Mouse (Mus musculus) urinary bladder, postnatal 36 days (tissue): ENCODE measurements around the gene Tuba4a.

Experiments
- DNase-seq, 2 experiments: peaks; one replicate each; pipeline ENCODE4 v3.0.0; 2022; ENCODE audit warnings: low spot score in 2 of 2, mixed read lengths in 1 of 2

The Tuba4a gene

DNA sequence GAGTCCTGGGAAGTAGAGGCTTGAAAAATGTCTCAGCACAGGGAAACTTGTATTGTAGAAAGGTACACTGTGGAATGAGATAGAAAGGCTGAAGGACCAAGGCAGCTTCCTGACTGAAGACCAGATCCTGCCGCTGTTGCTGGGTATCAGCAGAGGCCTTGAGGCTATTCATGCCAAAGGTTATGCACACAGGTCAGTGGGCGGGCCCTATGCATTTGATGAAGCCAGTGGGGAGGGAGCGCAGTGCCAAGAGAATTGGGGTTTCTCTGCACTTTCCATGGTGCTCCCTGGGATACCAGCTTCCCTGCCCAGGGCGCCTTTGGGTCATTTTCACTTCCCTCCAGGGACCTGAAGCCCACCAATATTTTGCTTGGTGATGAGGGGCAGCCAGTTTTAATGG lies 7.1 kb downstream of the Tuba4a start:
- DNase-seq, result no peak

DNA sequence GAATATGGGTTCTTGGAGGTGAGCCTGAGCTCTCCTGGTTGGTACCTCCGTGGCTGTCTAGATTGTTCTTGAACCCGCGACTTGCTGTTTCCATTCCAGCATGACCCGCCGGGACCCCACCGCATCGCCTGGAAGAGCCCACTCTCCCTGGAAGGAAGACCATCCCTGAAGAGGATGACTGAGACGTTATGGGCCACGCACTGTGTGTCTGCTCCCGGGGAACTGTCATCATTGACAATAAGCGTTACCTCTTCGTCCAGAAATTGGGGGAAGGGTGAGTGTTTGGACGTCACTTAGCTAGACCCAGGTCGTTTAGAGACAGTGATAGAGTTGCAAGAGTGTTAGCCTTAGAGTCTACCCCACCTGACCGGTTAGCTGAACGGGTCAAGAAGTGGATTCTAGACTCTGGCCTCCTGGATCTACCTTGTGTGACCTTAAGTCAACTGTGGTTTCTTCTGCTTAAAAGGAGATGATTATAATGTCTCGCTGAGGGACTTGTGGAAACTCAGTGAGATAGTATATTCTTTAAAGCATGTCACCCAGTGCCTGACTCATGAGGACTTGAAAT lies 8.4 kb downstream of the Tuba4a start:
- DNase-seq, result no peak

DNA sequence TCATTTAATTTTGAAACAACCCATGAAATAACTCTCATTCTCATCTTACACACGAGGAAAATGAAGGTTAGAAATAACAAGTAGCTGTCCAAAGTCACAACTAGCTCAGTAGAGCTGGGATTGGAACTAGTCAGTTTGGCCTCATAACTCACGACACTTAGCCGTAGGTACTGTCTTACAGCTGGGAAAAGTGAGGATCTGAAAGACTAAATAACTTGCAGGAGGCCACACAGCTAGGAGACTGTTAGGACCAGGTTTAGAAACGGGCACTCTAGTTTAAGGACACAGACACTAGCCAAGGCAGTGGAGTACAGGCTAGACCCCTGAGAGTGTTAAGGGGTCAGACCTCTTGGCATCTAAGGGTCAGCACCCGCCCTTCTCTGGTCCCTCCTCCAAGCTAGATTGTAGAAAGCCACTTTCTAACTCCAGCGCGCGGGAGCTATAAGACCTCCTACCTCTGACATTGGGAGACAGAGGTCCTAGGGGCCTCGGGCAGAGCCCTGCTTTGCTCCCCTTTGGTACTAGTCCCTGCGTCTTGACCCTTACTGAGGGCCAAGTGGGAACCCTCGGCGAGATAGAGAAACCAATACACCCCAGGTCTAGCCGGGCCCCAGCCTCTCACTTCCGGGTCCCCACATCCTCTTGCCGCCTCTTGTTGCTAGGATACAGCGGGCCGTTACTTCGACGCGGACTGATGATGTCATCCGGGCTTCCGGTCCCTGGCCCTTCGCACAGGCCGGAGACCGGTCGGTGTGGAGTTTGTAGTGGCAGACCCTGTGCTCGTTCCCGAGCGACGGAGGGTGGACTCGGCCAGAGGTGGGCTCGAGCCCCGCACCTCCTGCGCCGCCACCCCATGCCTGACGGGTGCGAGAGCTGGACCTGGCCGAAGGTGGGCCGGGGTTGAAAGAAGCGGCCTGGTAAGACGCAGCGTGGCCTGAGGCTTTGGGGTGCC lies 9.3 kb downstream of the Tuba4a start, which contains the start of the genes Glb1l and Stk16:
TSS of gene Glb1l (minus strand) at position 678 of the 952 bp plus-strand sequence.
TSS of gene Stk16 (plus strand) at position 703 of the 952 bp plus-strand sequence.
- peak; percentile 95 to 97 for DNase-seq

DNA sequence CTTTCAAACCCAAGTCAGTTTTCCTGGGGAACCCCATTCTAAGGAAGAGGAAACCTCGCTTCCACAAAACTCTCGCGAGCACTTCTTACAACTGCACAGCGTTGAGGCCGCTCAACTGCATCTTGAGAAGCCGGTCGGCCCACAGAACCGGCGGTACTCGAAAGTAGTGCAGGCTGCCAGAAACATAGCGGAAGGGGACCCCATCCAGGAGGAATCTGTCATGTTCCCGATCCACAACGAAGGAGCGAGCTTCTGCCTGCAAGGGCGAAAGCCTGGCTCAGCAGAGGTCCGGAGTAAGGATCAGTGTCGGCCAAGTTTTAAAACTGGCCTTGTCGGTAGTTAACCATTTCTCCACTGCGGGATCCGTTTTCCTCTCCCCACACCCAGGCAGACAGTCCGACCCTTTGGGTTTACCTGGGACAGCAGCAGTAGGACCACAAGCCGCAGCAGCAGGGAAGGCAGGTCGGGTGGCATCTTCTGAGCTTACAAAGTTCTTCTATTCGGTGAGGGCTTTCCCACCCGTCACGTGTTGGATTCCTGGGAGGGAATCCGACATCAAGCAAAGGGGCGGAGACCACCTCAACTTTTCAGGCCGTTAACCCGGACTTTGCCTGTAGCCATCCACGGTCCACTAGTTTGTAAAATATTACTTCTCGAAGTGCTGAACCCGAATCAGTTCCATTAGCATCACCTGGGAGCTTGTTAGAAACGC lies 10.5 kb downstream of the Tuba4a start:
- peak; percentile 38 to 41 for DNase-seq

DNA sequence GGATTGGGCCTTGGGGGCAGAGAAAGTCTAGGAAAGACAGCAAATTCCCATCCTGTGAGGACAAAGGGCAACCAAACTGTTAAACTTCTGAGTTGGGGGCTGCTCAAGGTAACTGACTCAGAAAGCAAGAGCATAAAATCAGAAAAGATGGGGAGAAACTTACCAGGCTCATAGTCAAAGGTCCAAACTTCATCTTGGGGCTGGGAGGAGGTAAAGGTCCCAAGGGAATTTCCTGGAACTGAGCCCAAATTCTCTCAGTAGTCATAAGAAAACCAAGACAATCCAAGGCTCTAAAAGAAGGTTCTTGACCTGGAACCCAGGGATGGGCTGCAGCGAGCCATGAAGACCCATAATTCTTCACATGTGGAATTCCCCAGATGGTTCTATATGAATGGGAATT lies 18.4 kb downstream of the Tuba4a start:
- DNase-seq, result no peak

DNA sequence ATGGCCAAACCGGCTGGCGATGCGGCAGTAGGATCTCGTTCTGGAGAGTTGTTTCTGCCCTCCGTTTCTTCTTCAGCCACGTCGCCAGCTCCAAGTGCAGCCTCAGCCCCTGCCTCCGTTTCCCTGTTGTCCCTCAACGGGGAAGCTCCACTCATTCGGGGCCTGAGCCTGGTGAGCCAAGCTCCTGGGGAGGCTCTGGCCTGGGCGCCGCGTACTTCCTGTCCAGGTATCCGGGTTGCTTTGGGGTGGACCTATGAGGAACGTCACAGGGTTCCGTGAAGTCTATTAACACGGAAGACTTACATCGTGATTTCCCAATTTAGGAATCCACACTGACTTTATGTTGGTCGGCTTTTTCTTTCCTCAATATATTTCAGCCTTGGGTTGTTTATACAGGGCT lies 27.2 kb downstream of the Tuba4a start:
- DNase-seq, result peak; percentile 19 to 54

DNA sequence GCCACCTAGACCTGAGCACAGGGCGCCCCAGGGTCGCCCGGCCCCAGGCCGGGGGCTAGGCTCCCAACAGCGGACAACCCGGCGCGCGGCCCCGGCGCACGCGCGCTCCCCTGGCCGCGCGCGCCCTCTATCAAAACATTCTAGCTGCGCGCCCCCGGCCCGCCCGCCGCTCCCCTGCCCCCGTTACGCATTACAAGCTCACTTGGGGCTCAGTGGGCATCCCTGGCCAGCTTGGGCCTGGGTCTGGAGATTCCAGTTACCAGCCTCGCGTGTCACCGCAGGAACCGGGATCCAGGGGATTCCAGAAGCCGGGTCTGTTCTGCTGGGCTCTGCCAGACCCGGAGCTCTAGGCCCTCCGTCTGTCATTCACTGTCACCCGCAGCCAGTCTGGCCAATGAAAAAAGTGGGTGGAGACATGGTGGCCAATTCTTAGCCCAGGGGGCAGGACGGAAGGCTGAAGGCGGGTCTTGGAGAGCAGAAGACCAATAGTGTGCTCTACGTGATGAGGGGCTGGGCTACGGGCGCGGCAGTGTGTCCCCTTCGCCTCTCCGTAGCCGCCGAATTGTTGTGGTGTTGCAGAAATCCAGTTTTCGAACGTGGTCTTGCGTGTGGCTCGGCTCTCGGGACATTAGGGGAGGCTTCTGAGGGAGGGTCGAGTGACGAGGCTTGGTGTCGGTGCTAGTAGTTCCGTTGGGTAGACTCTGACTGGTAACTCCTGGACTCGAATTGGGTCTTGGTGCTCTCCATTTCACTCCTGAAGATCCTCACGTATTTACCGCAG lies 27.9 kb downstream of the Tuba4a start, which contains the start of the genes Ankzf1 and Atg9a:
TSS of gene Ankzf1 (plus strand) at position 530 of the 781 bp plus-strand sequence.
TSS of gene Atg9a (minus strand) at position 575 of the 781 bp plus-strand sequence.
- DNase-seq, result peak; percentile 91 to 96

DNA sequence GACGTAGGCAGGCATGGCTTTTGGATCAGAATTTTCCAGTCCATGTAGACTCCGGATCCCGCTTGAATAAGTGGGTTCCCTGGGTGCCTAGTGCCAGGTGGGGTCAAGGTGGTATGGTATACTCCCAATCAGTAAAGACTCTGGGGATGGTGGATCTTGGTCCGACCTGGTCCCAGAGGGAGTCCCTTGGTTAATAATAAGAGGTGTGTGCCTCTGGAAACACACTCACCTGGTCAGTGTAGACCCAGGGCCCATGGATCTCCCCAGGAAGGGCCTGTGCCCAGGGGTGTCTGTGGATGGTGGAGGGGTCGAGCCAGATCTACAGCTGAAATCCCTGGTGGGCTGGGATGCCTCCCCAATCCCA lies 28.4 kb downstream of the Tuba4a start:
- no peak for DNase-seq

DNA sequence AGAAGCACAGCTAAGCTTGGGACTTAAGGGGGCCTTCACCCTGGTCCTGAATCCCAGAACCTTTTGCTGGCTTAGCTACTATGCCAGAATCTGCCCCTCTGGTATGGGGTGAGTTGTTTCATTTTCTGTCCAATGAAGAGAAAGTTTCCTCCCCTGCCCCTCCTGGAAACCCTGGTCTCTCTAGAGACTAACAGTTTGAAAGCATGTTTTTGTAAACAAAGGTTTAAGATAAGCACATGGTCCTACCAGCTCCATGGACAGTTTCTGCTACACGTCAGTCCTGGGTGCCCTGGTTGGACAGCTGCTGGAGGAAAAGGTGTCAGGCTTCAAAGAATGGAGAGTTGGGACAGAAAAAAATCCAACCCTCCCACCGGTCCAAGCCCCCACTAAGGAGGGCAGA lies 29.1 kb downstream of the Tuba4a start:
- no peak for DNase-seq

DNA sequence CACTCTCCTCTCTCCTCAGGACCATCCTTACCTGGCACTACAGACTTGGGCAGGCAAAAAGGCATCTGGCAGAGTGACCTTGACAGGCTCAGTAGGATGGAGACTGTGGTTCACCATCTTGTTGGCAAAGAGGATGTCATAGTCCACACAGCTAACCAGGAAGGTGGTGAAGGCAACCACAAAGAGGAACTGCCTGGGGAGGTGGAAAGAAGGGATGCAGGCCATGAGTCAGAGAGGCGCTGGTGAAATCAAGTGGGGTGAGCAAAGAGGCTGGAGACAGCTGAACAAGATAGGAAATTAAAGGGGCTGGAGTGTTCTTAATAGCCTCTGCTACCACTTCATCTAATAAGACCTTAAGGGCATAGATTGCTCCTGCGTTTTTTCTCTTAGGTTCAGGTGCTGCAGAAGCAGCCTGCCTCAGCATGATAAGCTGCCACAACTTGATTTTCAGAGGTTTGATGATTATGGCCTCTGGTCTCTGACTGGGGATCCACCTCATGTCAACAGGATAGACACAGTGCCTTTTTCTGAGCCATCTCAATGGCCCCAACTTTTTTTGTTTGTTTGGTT lies 31.7 kb downstream of the Tuba4a start:
- DNase-seq, result no peak

DNA sequence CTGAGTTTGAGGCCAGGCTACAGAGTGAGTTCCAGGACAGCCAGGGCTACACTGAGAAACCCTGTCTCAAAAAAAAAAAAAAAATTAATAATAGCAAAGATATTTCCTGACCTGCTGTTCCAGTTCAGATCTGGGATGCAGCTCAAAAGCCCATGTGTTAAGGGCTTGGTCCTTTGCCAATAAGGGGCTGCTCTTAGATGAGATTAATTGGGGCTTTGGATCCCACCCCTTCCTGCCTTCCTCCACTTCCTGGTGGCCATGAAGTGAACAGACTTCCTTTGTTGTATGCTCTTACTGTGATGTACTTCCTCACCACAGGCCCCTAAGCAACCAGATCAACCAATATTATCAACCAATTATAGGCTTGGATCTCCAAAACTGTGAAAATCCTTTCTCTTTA lies 32.5 kb downstream of the Tuba4a start:
- no peak for DNase-seq

DNA sequence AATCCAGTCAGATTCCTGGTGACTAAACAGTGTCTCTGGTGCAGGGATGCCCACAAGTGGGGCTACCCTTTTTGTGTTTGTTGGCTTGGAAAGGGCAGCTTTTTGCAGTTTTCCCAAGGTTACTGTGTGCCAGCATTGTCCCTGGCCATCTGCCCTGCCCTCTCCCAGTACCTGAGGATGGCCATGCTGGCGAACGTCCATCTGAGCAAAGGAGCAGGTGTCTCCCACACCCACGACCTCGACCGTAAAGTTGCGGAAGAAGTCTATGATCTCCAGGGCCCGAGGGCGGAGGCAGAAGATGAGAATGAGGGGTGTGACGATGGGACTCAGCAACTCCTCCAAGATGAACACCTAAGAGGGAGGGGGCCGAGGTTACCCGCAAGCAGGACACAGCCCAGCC lies 34.2 kb downstream of the Tuba4a start:
- DNase-seq, result no peak

DNA sequence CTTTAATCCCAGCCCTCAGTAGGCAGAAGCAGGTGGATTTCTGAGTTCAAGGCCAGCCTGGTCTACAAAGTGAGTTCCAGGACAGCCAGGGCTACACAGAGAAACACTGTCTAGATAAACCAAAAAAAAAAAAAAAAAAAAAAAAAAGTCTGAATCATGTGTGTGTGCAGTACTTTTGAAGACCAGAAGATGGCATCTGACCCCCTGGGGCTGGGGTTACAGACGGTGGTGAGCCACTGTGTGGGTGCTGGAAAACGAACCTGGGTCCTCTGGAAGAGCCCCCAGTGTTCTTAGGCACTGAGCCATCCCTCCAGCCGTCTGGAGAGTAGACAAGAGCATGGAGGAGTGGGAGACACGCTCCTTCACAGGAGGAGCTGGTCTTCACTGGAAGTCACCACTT lies 37.5 kb downstream of the Tuba4a start:
- DNase-seq, result no peak

DNA sequence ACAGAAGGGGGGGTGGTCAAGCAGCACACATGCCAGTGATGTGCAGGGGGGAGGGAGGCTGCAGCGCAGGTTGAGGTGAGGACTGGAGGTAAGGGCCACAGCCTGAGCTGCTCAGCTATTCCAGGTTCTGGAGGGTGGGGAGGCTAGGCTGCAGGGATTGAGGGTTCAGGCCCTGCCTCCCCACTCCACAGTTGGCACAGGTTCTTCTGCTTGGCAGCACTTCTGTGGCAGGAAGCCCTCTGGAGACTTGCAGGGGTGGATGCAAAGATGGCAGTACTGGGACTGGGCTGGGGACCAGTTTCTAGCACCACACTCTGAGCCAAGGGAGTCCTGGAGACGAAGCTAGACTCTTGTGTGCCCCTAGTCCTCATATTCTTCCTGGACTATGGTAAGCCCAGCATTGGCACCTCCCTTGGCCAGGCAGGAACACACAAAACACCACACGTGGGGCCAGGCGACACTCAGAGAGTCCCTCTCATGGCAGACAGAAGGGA lies 38.2 kb downstream of the Tuba4a start:
- DNase-seq, result no peak

DNA sequence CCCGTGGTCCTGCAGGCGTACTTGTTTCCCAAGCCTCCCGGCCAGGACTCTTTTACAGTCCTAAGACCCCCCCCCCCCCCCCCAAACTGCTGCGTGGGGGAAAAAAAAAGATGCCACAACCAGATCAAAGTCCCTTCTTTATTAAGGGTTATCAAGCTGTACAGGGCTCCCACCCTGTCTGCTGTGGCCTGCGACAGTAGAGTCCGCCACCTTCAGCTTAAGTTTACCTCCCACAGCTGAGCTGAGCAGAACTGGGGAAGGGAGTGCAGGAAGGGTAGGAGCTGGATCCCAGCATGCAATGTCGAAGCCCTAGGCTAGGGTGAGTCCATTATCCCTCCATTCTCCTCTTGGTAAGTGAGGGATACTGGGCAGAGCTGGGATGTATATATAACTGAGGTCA lies 38.9 kb downstream of the Tuba4a start:
- DNase-seq, result no peak

DNA sequence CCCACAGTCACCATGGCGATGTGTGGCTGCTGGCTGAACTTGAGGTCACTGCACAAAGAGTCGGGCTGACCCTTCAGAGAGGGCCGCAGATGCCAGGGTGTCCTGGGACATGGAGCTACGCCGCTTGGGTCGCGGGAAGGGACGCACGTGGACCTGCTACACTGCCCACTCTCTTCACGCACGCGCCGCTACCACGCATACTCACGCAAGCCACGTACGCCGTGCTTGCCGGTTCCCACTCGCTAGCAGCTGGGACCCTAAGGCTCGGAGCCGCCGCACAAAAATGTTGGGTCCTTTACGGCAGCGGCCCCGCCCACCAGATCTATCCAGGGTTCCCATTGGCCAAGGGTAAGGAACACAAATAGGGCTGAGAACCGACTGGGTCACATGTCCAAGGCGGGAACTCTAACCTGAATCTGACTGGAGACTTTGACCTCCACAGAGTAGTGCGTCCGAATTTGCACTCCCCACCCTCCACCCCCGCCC lies 39.5 kb downstream of the Tuba4a start, which contains the start of gene Abcb6:
TSS of gene Abcb6 (minus strand) at position 288 of the 486 bp plus-strand sequence.
- DNase-seq, result peak; percentile 75 to 88

DNA sequence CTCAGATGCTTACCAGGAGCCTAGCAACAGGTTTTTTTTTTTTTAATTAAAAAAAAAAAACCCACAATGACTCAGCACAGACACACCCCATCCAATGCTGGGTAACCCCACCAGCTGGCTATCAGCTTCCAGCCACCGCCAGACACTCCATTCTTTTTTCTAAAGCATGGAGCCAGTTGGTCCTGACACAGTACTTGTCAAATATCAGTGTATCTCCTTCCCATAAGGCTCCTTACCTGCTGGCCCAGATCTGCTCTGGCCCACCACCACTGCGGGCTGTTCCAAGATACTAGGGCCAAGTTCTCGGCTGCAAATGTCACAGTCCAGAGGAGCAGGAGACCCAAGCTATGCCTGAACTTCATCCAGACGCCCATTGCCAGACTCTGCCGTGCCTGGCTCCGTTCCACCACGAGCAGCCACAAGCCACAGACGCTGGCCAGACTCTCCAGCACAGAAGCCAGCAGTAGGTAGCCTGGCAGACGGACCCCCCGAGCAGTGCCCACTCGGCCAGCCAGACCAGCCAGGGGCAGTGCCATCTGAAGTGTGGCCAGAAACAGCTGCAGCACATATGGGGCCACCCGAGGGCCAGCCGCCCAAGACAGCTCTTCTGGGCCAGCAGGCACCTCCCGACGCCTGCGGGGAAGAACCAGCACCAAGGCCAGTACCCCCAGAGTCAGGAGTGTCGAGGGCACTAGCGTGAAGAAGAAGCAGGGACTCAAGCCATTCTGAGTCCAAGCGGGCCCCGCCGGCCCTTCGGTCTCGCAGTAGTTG lies 40.1 kb downstream of the Tuba4a start:
- peak in 1 of 2 experiments; percentile 35 for DNase-seq

DNA sequence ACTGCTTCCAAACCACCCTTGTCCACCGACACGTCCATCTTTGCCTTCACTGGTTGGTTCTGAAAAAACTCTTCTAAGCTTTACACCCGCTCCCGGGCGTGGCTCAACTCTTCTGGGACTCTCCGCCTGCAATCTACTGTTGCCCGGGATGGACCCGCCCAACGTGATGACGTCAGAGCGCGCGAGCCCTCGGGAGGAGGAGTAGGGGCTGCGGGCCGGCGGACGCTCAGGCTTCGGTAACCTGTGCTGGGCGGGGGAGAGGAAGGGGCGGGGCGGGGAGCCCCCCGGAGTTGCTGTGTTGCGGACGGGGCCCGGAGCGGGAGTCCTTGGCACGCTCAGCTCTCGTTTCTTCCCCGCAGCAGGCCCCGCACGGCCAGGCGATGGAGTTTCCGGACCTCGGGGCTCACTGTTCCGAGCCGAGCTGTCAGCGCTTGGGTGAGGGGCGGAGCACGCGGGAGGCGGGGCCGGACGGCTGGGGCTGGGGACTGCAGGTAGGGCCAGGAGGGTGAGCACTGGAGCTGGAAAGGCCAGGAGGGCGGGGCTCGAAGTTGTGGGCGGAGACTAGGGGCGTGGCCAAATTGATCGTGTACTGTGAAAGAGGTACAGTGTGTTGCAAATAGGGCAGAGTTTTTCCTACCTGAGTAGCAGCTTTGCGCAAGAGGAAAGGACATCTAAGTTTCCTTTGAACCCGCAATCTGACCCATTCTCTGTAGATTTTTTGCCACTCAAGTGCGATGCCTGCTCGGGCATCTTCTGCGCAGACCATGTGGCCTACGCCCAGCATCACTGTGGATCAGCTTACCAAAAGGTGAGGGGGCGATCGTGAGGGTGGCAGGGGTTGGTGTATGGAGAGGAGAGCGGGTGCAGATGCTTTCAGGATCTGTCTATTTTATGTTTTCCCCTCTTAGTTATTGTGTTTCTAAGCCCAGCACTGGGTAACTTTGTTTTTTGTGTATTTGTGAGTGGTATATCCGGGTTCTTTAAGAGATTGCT lies 50.9 kb downstream of the Tuba4a start, which contains the start of gene Zfand2b:
TSS of gene Zfand2b (plus strand) at position 175 of the 993 bp plus-strand sequence.
- peak; percentile 98 for DNase-seq

DNA sequence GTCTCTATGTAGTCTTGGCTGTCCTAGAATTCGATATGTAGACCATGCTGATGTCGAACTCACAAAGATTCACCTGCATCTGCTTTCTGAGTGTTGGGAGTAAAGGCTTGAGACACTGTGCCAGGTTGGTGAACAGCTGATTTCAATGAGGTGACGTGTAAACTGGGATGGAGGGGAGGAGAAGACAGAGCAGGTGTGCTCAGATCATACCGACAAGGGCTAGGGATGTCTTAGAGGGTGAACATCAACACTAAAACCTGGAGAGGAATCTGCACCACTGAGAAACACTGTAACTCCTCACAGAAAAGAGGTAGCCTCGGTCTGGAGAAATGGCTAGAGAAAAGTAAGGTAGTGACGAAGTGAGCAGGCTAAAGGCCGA lies 51.6 kb downstream of the Tuba4a start:
- DNase-seq, result no peak
